Mouse (Mus musculus): ENCODE results near the gene Atrnl1. TPM values are rescaled to one million over a fixed set of nuclear protein-coding genes. Genes with fewer than 3 reads are reported as not detected.

Atrnl1 gene
- polyA plus RNA-seq, 1 experiment from 2014 or later = 7.8 TPM

DNA sequence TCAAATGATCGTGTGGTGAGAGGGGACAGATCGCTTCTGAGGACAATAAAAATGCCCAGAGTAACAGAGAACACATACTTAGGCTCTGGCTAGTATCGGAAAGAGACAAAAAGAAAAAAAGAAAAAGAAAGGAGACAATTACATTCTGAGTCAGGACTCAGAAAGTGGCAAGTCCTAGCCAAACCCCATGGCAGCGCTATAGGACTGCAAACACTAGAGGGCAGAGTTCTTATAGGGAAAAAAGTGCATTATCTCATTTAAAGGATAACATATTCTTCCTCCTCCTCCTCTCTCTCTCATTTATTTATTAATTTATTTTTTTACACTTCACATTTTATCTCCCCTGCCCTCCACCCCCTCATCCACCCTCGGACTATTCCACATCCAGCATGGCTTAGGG is 461.6 kb downstream of the Atrnl1 start:
- H3K36me3 ChIP-seq (replicated peaks; ENCODE audit: control insufficient read depth, insufficient read depth, low read depth, low read length) = no peaks in the 10 kb centered on the region
- no peak for DNase-seq (ENCODE audit: low spot score)
- no peak overlapping the region for H3K9ac ChIP-seq (replicated peaks; ENCODE audit: low read length)
- ATAC-seq (replicated peaks; ENCODE audit: insufficient number of reproducible peaks, low FRiP score, low TSS enrichment, low read depth) = no peak
- H3K4me3 ChIP-seq (ENCODE audit: low read depth, low read length) = no peak overlapping the region
- H3K27ac ChIP-seq (replicated peaks; ENCODE audit: low read depth, low read length) = no peak overlapping the region
- no peaks in the 10 kb centered on the region for H3K4me1 ChIP-seq (ENCODE audit: control insufficient read depth, insufficient read depth, low read length)
- no peaks in the 10 kb centered on the region for H3K27me3 ChIP-seq (ENCODE audit: control insufficient read depth, insufficient read depth, low read length)
- H3K4me2 ChIP-seq (ENCODE audit: low read depth, low read length) = no peak overlapping the region
- no peaks in the 10 kb centered on the region for H3K9me3 ChIP-seq (replicated peaks; ENCODE audit: control insufficient read depth, low read length)
- WGBS = 85% methylated on average over 5 of the region's 5 CpGs

- no peak overlapping the region for H3K27ac ChIP-seq (replicated peaks; ENCODE audit: low read depth, low read length)
- DNase-seq (ENCODE audit: low spot score) (no peak), ATAC-seq (replicated peaks; ENCODE audit: insufficient number of reproducible peaks, low FRiP score, low TSS enrichment, low read depth) (no peak)
- WGBS = 93% methylated on average over 9 of the region's 9 CpGs
- H3K36me3 ChIP-seq (replicated peaks; ENCODE audit: control insufficient read depth, insufficient read depth, low read depth, low read length) = no peaks in the 10 kb centered on the region
- H3K4me3 ChIP-seq (ENCODE audit: low read depth, low read length) = no peak overlapping the region
- no peaks in the 10 kb centered on the region for H3K9me3 ChIP-seq (replicated peaks; ENCODE audit: control insufficient read depth, low read length)
- no peaks in the 10 kb centered on the region for H3K27me3 ChIP-seq (ENCODE audit: control insufficient read depth, insufficient read depth, low read length)
- H3K4me2 ChIP-seq (ENCODE audit: low read depth, low read length) = no peak overlapping the region
- H3K4me1 ChIP-seq (ENCODE audit: control insufficient read depth, insufficient read depth, low read length) = no peaks in the 10 kb centered on the region
- H3K9ac ChIP-seq (replicated peaks; ENCODE audit: low read length) = no peak overlapping the region
These were observed 462.0 kb downstream of the Atrnl1 start for GRCm38 (mm10) chr19:58072846-58073245.

DNA sequence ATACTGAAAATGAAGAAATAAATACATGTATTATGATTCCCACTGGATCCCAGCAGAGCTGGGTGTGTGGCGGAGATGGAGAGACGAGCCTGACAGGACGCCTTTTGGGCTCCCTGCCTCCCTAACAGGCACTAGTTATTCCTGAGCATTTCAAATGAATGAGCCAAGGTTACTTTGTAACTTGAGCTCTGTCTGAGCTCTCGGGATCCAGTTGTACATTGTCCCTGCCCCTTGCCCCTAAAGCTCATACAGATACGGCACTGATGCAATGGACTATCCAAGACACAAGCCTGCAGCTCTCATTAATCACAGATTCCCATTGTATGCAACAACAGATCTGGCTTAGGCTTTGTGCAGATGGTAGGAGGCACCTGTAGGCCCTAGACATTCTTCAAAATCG is 464.4 kb downstream of the Atrnl1 start:
- Histone ChIP-seq H3K4me3 (ENCODE audit: low read depth, low read length) (no peak overlapping the region), H3K27me3 (ENCODE audit: control insufficient read depth, insufficient read depth, low read length) (no peaks in the 10 kb centered on the region), H3K36me3 (replicated peaks; ENCODE audit: control insufficient read depth, insufficient read depth, low read depth, low read length) (no peaks in the 10 kb centered on the region), H3K9ac (replicated peaks; ENCODE audit: low read length) (no peak overlapping the region; the same call in 1 of the 2 replicates), H3K4me2 (ENCODE audit: low read depth, low read length) (no peak overlapping the region), H3K9me3 (replicated peaks; ENCODE audit: control insufficient read depth, low read length) (no peaks in the 10 kb centered on the region), H3K4me1 (ENCODE audit: control insufficient read depth, insufficient read depth, low read length) (no peaks in the 10 kb centered on the region), H3K27ac (replicated peaks; ENCODE audit: low read depth, low read length) (no peak overlapping the region)
- ATAC-seq (replicated peaks; ENCODE audit: insufficient number of reproducible peaks, low FRiP score, low TSS enrichment, low read depth) (no peak), DNase-seq (ENCODE audit: low spot score) (no peak)
- WGBS = 38% methylated on average over 6 of the region's 6 CpGs

DNA sequence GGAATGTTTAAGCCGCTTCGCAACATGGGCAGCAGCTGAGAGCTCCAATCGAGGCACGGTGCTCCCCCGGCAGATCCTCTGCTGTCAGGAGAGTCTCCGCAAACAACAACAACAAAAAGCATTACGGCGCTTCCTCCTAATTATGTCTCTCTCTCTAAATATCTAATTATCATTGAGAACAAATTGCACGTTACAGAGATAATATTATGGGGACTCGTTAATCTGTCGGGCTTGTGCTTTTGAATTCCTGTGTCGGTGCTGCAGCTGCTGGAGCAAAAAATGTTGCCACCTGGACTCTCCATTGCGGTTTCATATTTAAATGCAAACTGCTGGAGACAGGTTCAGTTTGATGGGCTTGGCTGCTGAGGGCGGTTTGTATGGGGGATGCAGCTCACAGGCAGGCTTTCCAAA is 466.1 kb downstream of the Atrnl1 start:
- no peak overlapping the region for H3K4me3 ChIP-seq (ENCODE audit: low read depth, low read length)
- ATAC-seq (replicated peaks; ENCODE audit: insufficient number of reproducible peaks, low FRiP score, low TSS enrichment, low read depth) (no peak), DNase-seq (ENCODE audit: low spot score) (no peak)
- no peaks in the 10 kb centered on the region for H3K9me3 ChIP-seq (replicated peaks; ENCODE audit: control insufficient read depth, low read length)
- no peaks in the 10 kb centered on the region for H3K27me3 ChIP-seq (ENCODE audit: control insufficient read depth, insufficient read depth, low read length)
- no peaks in the 10 kb centered on the region for H3K4me1 ChIP-seq (ENCODE audit: control insufficient read depth, insufficient read depth, low read length)
- 55% methylated on average over 14 of the region's 14 CpGs for WGBS
- H3K9ac ChIP-seq (replicated peaks; ENCODE audit: low read length) = no peak overlapping the region
- H3K4me2 ChIP-seq (ENCODE audit: low read depth, low read length) = no peak overlapping the region
- no peaks in the 10 kb centered on the region for H3K36me3 ChIP-seq (replicated peaks; ENCODE audit: control insufficient read depth, insufficient read depth, low read depth, low read length)
- no peak overlapping the region for H3K27ac ChIP-seq (replicated peaks; ENCODE audit: low read depth, low read length)

DNA sequence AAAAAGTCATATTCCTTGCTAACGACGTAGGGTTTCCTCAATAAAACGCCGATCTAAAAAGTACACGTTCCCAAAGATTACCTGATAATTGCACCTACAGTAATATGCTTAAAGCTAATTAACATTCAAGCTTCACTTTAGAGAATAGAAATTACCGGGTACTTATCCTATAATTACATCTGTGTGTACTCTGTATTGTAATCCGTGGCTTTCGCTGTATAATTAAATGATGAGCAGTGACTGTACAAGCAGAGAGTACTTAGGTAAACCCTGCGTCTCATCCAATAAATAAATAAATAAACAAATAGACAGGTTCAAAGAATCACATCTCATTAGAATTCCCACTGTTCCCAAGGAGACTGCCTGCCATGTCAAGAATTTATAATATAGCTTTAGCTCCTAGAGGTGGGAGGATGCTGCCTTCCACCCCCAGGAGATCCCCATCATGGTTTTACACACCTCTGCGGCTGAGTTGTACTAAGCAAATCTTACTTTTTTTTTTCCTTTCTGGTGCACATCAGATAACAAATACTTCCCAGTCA is 466.8 kb downstream of the Atrnl1 start:
- DNase-seq (ENCODE audit: low spot score) = no peak
- H3K4me2 ChIP-seq (ENCODE audit: low read depth, low read length) = no peak overlapping the region
- no peak overlapping the region for H3K4me3 ChIP-seq (ENCODE audit: low read depth, low read length)
- H3K36me3 ChIP-seq (replicated peaks; ENCODE audit: control insufficient read depth, insufficient read depth, low read depth, low read length) = no peaks in the 10 kb centered on the region
- H3K9ac ChIP-seq (replicated peaks; ENCODE audit: low read length) = no peak overlapping the region
- H3K27ac ChIP-seq (replicated peaks; ENCODE audit: low read depth, low read length) = no peak overlapping the region
- H3K9me3 ChIP-seq (replicated peaks; ENCODE audit: control insufficient read depth, low read length) = no peaks in the 10 kb centered on the region
- ATAC-seq (replicated peaks; ENCODE audit: insufficient number of reproducible peaks, low FRiP score, low TSS enrichment, low read depth) = no peak
- no peaks in the 10 kb centered on the region for H3K27me3 ChIP-seq (ENCODE audit: control insufficient read depth, insufficient read depth, low read length)
- 82% methylated on average over 10 of the region's 10 CpGs for WGBS
- H3K4me1 ChIP-seq (ENCODE audit: control insufficient read depth, insufficient read depth, low read length) = no peaks in the 10 kb centered on the region

- no peak for ATAC-seq (replicated peaks; ENCODE audit: insufficient number of reproducible peaks, low FRiP score, low TSS enrichment, low read depth)
These were observed 469.3 kb downstream of the Atrnl1 start for GRCm38 (mm10) chr19:58080168-58080567.

GRCm38 (mm10) chr19:58082751-58083150 is 471.9 kb downstream of the Atrnl1 start:
- 95% methylated on average over 19 of the region's 19 CpGs for WGBS

More at GRCm38 (mm10) chr19:58080168-58080567, 469.3 kb downstream of the Atrnl1 start:
- Histone ChIP-seq H3K9ac (replicated peaks; ENCODE audit: low read length) (no peak overlapping the region), H3K9me3 (replicated peaks; ENCODE audit: control insufficient read depth, low read length) (no peaks in the 10 kb centered on the region), H3K4me3 (ENCODE audit: low read depth, low read length) (no peak overlapping the region), H3K4me2 (ENCODE audit: low read depth, low read length) (no peak overlapping the region), H3K36me3 (replicated peaks; ENCODE audit: control insufficient read depth, insufficient read depth, low read depth, low read length) (no peaks in the 10 kb centered on the region), H3K27me3 (ENCODE audit: control insufficient read depth, insufficient read depth, low read length) (no peaks in the 10 kb centered on the region), H3K27ac (replicated peaks; ENCODE audit: low read depth, low read length) (no peak overlapping the region), H3K4me1 (ENCODE audit: control insufficient read depth, insufficient read depth, low read length) (no peaks in the 10 kb centered on the region)
- WGBS = 96% methylated on average over 6 of the region's 6 CpGs
- DNase-seq (ENCODE audit: low spot score) = no peak

DNA sequence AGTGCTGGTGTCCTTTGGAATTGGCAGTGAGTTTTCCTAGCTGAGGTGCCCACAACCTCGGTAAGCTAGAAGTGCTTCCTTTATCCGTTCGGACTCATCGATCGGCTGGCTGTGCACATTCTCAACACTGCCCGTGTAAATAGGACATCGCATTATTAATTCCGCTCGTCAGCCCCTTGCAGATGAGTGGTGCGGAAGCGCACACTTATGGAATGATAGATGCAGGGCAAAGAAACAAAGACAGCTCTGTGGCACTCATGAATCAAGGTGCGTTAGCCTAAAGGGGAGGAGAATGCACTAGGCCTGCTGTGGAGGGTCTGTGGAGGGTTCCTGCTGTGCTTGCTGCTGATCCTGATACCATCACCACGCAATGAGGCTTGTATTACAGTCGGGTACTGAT is 474.0 kb downstream of the Atrnl1 start:
- Histone ChIP-seq H3K9ac (replicated peaks; ENCODE audit: low read length) (no peak overlapping the region), H3K36me3 (replicated peaks; ENCODE audit: control insufficient read depth, insufficient read depth, low read depth, low read length) (no peaks in the 10 kb centered on the region), H3K4me3 (ENCODE audit: low read depth, low read length) (no peak overlapping the region), H3K4me2 (ENCODE audit: low read depth, low read length) (no peak overlapping the region), H3K9me3 (replicated peaks; ENCODE audit: control insufficient read depth, low read length) (no peaks in the 10 kb centered on the region), H3K4me1 (ENCODE audit: control insufficient read depth, insufficient read depth, low read length) (no peaks in the 10 kb centered on the region), H3K27me3 (ENCODE audit: control insufficient read depth, insufficient read depth, low read length) (no peaks in the 10 kb centered on the region), H3K27ac (replicated peaks; ENCODE audit: low read depth, low read length) (no peak overlapping the region)
- DNase-seq (ENCODE audit: low spot score) = no peak
- WGBS = 91% methylated on average over 14 of the region's 14 CpGs
- no peak for ATAC-seq (replicated peaks; ENCODE audit: insufficient number of reproducible peaks, low FRiP score, low TSS enrichment, low read depth)

More at GRCm38 (mm10) chr19:58082751-58083150, 471.9 kb downstream of the Atrnl1 start:
- Histone ChIP-seq H3K4me2 (ENCODE audit: low read depth, low read length) (no peak overlapping the region), H3K4me3 (ENCODE audit: low read depth, low read length) (no peak overlapping the region), H3K27ac (replicated peaks; ENCODE audit: low read depth, low read length) (no peak overlapping the region), H3K9me3 (replicated peaks; ENCODE audit: control insufficient read depth, low read length) (no peaks in the 10 kb centered on the region), H3K9ac (replicated peaks; ENCODE audit: low read length) (no peak overlapping the region), H3K27me3 (ENCODE audit: control insufficient read depth, insufficient read depth, low read length) (no peaks in the 10 kb centered on the region), H3K4me1 (ENCODE audit: control insufficient read depth, insufficient read depth, low read length) (no peaks in the 10 kb centered on the region), H3K36me3 (replicated peaks; ENCODE audit: control insufficient read depth, insufficient read depth, low read depth, low read length) (no peaks in the 10 kb centered on the region)
- no peak for ATAC-seq (replicated peaks; ENCODE audit: insufficient number of reproducible peaks, low FRiP score, low TSS enrichment, low read depth)
- no peak for DNase-seq (ENCODE audit: low spot score)
